Mouse (Mus musculus) olfactory bulb, adult 2 months (tissue): ENCODE data around the gene Dlat.
A peak's percentile ranks its signal among the peaks of the same experiment; 100 is the strongest.

Experiments
- CTCF ChIP-seq: fragments of 200-500 bp; IDR thresholded peaks from 2 replicates; pipeline ENCODE4 v1.5.1; 2012; ENCODE audit warnings: low read depth, mild to moderate bottlenecking, low read length, moderate library complexity; ENCODE audit not compliant: insufficient read depth
- POLR2A ChIP-seq: fragments of 200-500 bp; IDR thresholded peaks from 2 replicates; pipeline ENCODE4 v1.6.1; 2012; ENCODE audit warnings: mild to moderate bottlenecking, low read depth, low read length, moderate library complexity; ENCODE audit not compliant: insufficient read depth

DNA sequence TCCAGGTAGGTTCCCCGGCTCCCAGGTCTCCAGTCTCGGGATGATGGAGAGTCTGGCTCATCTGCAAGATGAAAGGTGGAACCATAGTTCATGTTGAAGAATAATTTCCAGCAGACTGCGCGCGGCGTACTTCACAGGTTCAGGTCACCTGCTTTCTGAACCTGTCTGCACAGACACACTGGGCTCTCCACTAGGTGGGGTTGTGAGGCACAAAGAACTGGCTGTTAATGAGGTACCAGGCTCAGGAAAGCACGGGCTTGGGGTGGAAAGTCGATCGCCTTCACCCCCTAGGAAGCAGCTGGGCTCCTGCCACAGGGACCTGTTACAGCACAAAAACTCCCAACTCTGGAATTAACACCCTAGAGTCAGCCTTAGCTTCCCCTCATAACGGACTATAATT, 34.1 kb upstream of the Dlat start:
- TF ChIP-seq CTCF: peak; percentile 28; the same call in 1 of the 2 replicates
- TF ChIP-seq POLR2A: no peak
